Mouse (Mus musculus) ovary, postnatal 10 days (tissue): ENCODE data around the gene Trpm2.

Experiments
- DNase-seq: peaks from one replicate; pipeline ENCODE4 v3.0.0; 2022; ENCODE audit warnings: low spot score

Trpm2 gene

GRCm38 (mm10) chr10:77902894-77903715, 67.3 kb downstream of the Trpm2 start:
- DNase-seq: no peak

- peak; percentile 30 for DNase-seq
These were observed 68.0 kb downstream of the Trpm2 start, which contains the start of gene Lrrc3 for GRCm38 (mm10) chr10:77902211-77902893. Gene Lrrc3, minus strand, starts transcription at chr10:77902536.

- DNase-seq: no peak
These were observed 68.5 kb downstream of the Trpm2 start for GRCm38 (mm10) chr10:77901871-77902210.

GRCm38 (mm10) chr10:77900903-77901818, 69.2 kb downstream of the Trpm2 start:
- DNase-seq: no peak

- no peak for DNase-seq
These were observed 70.2 kb downstream of the Trpm2 start for GRCm38 (mm10) chr10:77900126-77900525.

- no peak for DNase-seq
These were observed 74.8 kb downstream of the Trpm2 start for GRCm38 (mm10) chr10:77895562-77895961.

- no peak for DNase-seq
These were observed 79.3 kb downstream of the Trpm2 start for GRCm38 (mm10) chr10:77890987-77891565.

- no peak for DNase-seq
These were observed 84.2 kb downstream of the Trpm2 start for GRCm38 (mm10) chr10:77886007-77886747.

- DNase-seq: no peak
These were observed 87.8 kb downstream of the Trpm2 start for GRCm38 (mm10) chr10:77882553-77882952.

- no peak for DNase-seq
These were observed 90.1 kb downstream of the Trpm2 start for GRCm38 (mm10) chr10:77880305-77880704.

- no peak for DNase-seq
These were observed 91.4 kb downstream of the Trpm2 start for GRCm38 (mm10) chr10:77878985-77879384.

GRCm38 (mm10) chr10:77869651-77870050, 100.7 kb downstream of the Trpm2 start:
- no peak for DNase-seq

GRCm38 (mm10) chr10:77867546-77867945, 102.8 kb downstream of the Trpm2 start:
- DNase-seq: no peak

GRCm38 (mm10) chr10:77864762-77865143, 105.6 kb downstream of the Trpm2 start:
- DNase-seq: no peak

GRCm38 (mm10) chr10:77864067-77864761, 106.1 kb downstream of the Trpm2 start:
- no peak for DNase-seq

GRCm38 (mm10) chr10:77861675-77862074, 108.7 kb downstream of the Trpm2 start, which contains the start of gene Gm3285:
Gene Gm3285, plus strand, starts transcription at chr10:77861975.
- no peak for DNase-seq
